Mouse (Mus musculus): Measurements from ENCODE around the gene Ndufaf8.

DNA sequence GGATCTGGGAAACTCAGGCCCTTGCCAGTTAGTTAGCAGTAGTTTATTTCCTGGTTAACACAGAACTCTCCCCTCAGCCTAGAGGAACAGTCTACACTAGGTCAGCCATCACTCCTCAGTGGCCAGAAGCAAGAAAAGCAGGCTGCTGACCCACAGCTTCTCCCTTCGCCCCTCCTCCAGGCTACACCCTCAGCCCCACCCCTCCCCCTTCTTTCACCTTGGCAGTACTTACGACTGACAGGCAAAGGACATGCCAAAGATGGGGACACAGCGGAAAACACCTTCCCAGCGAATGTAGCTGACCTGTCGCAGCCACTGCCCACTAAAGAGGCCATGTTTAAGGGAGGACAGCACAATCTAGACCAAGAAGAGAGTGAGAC, 38.9 kb downstream of the Ndufaf8 start:
- TF ChIP-seq POLR2A (IDR thresholded peaks at IDR 0.05; ENCODE audit: insufficient read length, low read depth) (no peak), CEBPB (IDR thresholded peaks at IDR 0.05; ENCODE audit: insufficient read depth, poor library complexity, severe bottlenecking) (no peak), MYOD1 (IDR thresholded peaks at IDR 0.05; ENCODE audit: control insufficient read depth in 1 of 3, insufficient read length in 2 of 3, low read depth in 2 of 3) (no peak), E2F4 (IDR thresholded peaks at IDR 0.05; ENCODE audit: insufficient read depth) (no peak), USF1 (IDR thresholded peaks at IDR 0.05; ENCODE audit: low read depth) (no peak), REST (IDR thresholded peaks at IDR 0.05; ENCODE audit: insufficient read depth, insufficient read length) (no peak), MYOG (IDR thresholded peaks at IDR 0.05; ENCODE audit: control insufficient read depth in 1 of 3, insufficient read depth in 1 of 3, insufficient read length in 2 of 3, low read depth in 2 of 3) (no peak), POLR2AphosphoS2 (IDR thresholded peaks at IDR 0.05; ENCODE audit: insufficient read length, low read depth) (no peak), TCF12 (IDR thresholded peaks at IDR 0.05; ENCODE audit: insufficient read depth, poor library complexity, severe bottlenecking) (no peak), TCF3 (IDR thresholded peaks at IDR 0.05; ENCODE audit: insufficient read length, low read depth) (no peak)
